Mouse (Mus musculus): ENCODE measurements around the gene Tll2.

DNA sequence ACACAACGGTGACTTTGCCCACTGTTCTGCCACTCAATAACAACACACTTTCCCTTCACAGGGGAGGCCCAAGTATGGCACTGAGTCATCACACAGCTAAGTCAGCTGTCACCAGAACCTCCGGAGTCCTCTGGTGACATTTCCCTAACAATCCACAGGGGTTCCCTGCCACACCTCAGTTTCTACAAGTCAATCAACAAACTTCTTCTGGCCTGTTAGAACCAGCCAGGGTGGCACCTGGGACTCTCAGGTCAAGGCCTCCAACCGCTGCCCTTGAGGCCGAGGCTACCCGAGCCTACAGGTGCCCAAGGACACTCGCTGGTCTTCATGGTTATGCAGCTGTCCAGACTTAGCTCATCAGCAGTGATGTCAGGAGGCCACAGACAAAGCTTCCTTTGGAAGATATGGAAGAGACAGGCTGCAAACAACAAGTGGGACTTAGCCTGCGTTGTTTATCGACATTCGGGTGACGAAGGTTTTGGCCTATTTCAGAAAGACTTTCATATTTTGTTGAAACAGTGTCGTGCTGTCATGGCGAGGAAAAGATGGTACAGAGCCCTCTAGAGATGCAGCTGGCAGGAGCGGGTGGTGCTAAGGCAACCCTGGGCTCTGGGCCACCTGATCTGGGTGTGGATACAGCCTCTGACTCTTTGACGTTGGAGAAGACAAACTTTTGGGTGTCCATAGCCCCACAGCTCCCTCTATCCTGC lies 132.7 kb downstream of the Tll2 start:
- TF ChIP-seq CTCF (IDR thresholded peaks at IDR 0.05; ENCODE audit: extremely low read depth, insufficient read length, insufficient replicate concordance, low read depth, low read length), result no peak
- TF ChIP-seq POLR2A (IDR thresholded peaks at IDR 0.05; ENCODE audit: low read depth, low read length), result no peak

Data from small intestine, adult 2 months (tissue).